29 mouse cellular contexts compared by ENCODE assay signal in genomic region chr16:20735651-20736050, GRCm38 (mm10). TPM values are rescaled to one million over a fixed set of nuclear protein-coding genes. Genes with fewer than 3 reads are reported as not detected.
"Had no signal": no experiment of that assay in that cellular context is flagged by ENCODE, and none has a peak within 500 bp of the region (broad histone marks: within the 10 kb centered on the region; RNA-seq: fewer than 3 reads in every experiment).

No protein-coding gene starts in this region.

- H3K27ac ChIP-seq: heart, embryonic 10.5 days; heart, embryonic 13.5 days; heart, embryonic 15.5 days; hindbrain, embryonic 10.5 days; hindbrain, embryonic 12.5 days; hindbrain, embryonic 13.5 days; hindbrain, embryonic 14.5 days; hindbrain, embryonic 15.5 days; hindbrain, postnatal 0 days; intestine, embryonic 15.5 days; kidney, embryonic 15.5 days; kidney, postnatal 0 days had no signal

- DNase-seq: heart, postnatal 10 days; heart, postnatal 14 days; heart, postnatal 36 days; heart, postnatal 4 days; kidney, adult 11 months; kidney, adult 18-20 months; kidney, adult 2 months; kidney, adult 8-10 months; kidney, adult 9 months; kidney, postnatal 10 days; kidney, postnatal 14 days; kidney, postnatal 25 days; kidney, postnatal 36 days; kidney, postnatal 4 days; layer of hippocampus, adult 9-11 months had no signal

- H3K4me3 ChIP-seq: heart, embryonic 10.5 days; heart, embryonic 12.5 days; heart, embryonic 13.5 days; heart, embryonic 15.5 days; hindbrain, embryonic 10.5 days; hindbrain, embryonic 12.5 days; hindbrain, embryonic 13.5 days; hindbrain, embryonic 15.5 days; intestine, embryonic 15.5 days; kidney, embryonic 15.5 days had no signal

RNA-seq across cellular contexts. Expression of gene Thpo, which starts 1.3 kb away (rescaled TPM):
- total RNA-seq: heart, postnatal 10 days; hematopoietic stem cell, adult 5-6 weeks had no signal

RNA-seq across cellular contexts. Expression of gene Chrd, which starts 2.7 kb away (rescaled TPM):
- total RNA-seq: hematopoietic stem cell, adult 5-6 weeks had no signal
